Mouse (Mus musculus) MEL (cell line): ENCODE data around the gene Ubb. TPM values are rescaled to one million over a fixed set of nuclear protein-coding genes. Genes with fewer than 3 reads are reported as not detected.
A peak's percentile ranks its signal among the peaks of the same experiment; 100 is the strongest.

Experiments used
- DNase-seq: peaks from one replicate; pipeline ENCODE4 v3.0.0; 2011; ENCODE audit warnings: low read depth, low spot score
- H3K27ac ChIP-seq: 2 replicates; pipeline ENCODE4 v1.5.1; 2012; ENCODE audit warnings: low read depth, mild to moderate bottlenecking, control low read depth, low read length, moderate library complexity; ENCODE audit not compliant: control insufficient read depth
- H3K27me3 ChIP-seq, 2 experiments: fragments of 150-350 bp in 1 of 2; sonication (generic) in 1 of 2; 2 replicates each; pipeline ENCODE4 v1.6.1; 2012; ENCODE audit warnings: low read length in 2 of 2, mild to moderate bottlenecking in 2 of 2, improper control_type of control experiment in 1 of 2, moderate library complexity in 1 of 2; ENCODE audit not compliant: insufficient read depth in 2 of 2, control insufficient read depth in 1 of 2
- H3K36me3 ChIP-seq, 2 experiments: 2 replicates each; pipeline ENCODE4 v1.6.1; 2012 to 2014; ENCODE audit warnings: low read length in 2 of 2, improper control_type of control experiment in 1 of 2, inconsistent platforms in 1 of 2, mild to moderate bottlenecking in 1 of 2; ENCODE audit not compliant: insufficient read depth in 2 of 2, control insufficient read depth in 1 of 2
- H3K4me1 ChIP-seq, 2 experiments: fragments of 150-350 bp in 1 of 2; sonication (generic) in 1 of 2; 2 replicates each; pipeline ENCODE4 v1.6.1; 2012; ENCODE audit warnings: low read length in 2 of 2, improper control_type of control experiment in 1 of 2, mild to moderate bottlenecking in 1 of 2; ENCODE audit not compliant: insufficient read depth in 2 of 2, control insufficient read depth in 1 of 2
- H3K4me3 ChIP-seq, 2 experiments: fragments of 150-350 bp in 1 of 2; sonication (generic) in 1 of 2; 2 replicates each; pipeline ENCODE4 v1.5.1; 2012; ENCODE audit warnings: low read depth in 2 of 2, low read length in 2 of 2, mild to moderate bottlenecking in 2 of 2, moderate library complexity in 2 of 2, control low read depth in 1 of 2, improper control_type of control experiment in 1 of 2; ENCODE audit not compliant: control insufficient read depth in 1 of 2, insufficient read depth in 1 of 2
- H3K79me2 ChIP-seq: 2 replicates; pipeline ENCODE4 v1.6.1; 2012; ENCODE audit warnings: mild to moderate bottlenecking, low read length, moderate library complexity; ENCODE audit not compliant: control insufficient read depth, poor library complexity, insufficient read depth
- H3K9ac ChIP-seq: 2 replicates; pipeline ENCODE4 v1.6.1; 2012; ENCODE audit warnings: low read depth, mild to moderate bottlenecking, control low read depth, low read length, moderate library complexity; ENCODE audit not compliant: control insufficient read depth, poor library complexity, severe bottlenecking
- H3K9me3 ChIP-seq: fragments of 150-350 bp; sonication (generic); replicated peaks from 2 replicates; pipeline ENCODE4 v1.6.1; 2012; ENCODE audit warnings: mild to moderate bottlenecking, low read length, improper control_type of control experiment, moderate library complexity; ENCODE audit not compliant: insufficient read depth
- BHLHE40 ChIP-seq: IDR thresholded peaks from 2 replicates; pipeline ENCODE4 v1.6.1; 2012; ENCODE audit warnings: low read depth, mild to moderate bottlenecking, inconsistent platforms, low read length, improper control_type of control experiment, borderline replicate concordance
- CHD1 ChIP-seq: IDR thresholded peaks from 2 replicates; pipeline ENCODE4 v1.6.1; 2012; ENCODE audit warnings: low read depth, mild to moderate bottlenecking, inconsistent platforms, low read length, improper control_type of control experiment
- CTCF ChIP-seq, 3 experiments: IDR thresholded peaks in 2 of 3; conservative IDR thresholded peaks in 1 of 3; 2 replicates each; pipeline ENCODE4 v1.5.1; 2011 to 2012; ENCODE audit warnings: low read length in 3 of 3, low read depth in 2 of 3, mild to moderate bottlenecking in 2 of 3, improper control_type of control experiment in 1 of 3, inconsistent platforms in 1 of 3, mixed read lengths in 1 of 3, moderate library complexity in 1 of 3; ENCODE audit not compliant: control insufficient read depth in 1 of 3, insufficient read depth in 1 of 3, poor library complexity in 1 of 3, severe bottlenecking in 1 of 3
- E2F4 ChIP-seq: IDR thresholded peaks from 2 replicates; pipeline ENCODE4 v1.6.1; 2011; ENCODE audit warnings: low read depth, low read length, improper control_type of control experiment, borderline replicate concordance
- EP300 ChIP-seq, 2 experiments: IDR thresholded peaks; 2 replicates each; pipeline ENCODE4 v1.6.1; 2011; ENCODE audit warnings: improper control_type of control experiment in 2 of 2, low read length in 2 of 2, low read depth in 1 of 2, mild to moderate bottlenecking in 1 of 2
- ETS1 ChIP-seq: IDR thresholded peaks from 2 replicates; pipeline ENCODE4 v1.6.1; 2012; ENCODE audit warnings: low read depth, mild to moderate bottlenecking, inconsistent platforms, low read length, improper control_type of control experiment, moderate library complexity
- GABPA ChIP-seq: IDR thresholded peaks from 2 replicates; pipeline ENCODE4 v1.6.1; 2012; ENCODE audit warnings: low read depth, mild to moderate bottlenecking, inconsistent platforms, low read length, improper control_type of control experiment, moderate library complexity
- GATA1 ChIP-seq: IDR thresholded peaks from 2 replicates; pipeline ENCODE4 v1.6.1; 2011; ENCODE audit warnings: low read depth, low read length, improper control_type of control experiment
- JUND ChIP-seq: IDR thresholded peaks from 2 replicates; pipeline ENCODE4 v1.6.1; 2011; ENCODE audit warnings: low read depth, mild to moderate bottlenecking, improper control_type of control experiment, low read length
- KAT2A ChIP-seq: conservative IDR thresholded peaks from 2 replicates; pipeline ENCODE4 v1.6.1; 2012; ENCODE audit warnings: low read depth, low read length, improper control_type of control experiment, inconsistent platforms
- MAFK ChIP-seq: IDR thresholded peaks from 2 replicates; pipeline ENCODE4 v1.6.1; 2011; ENCODE audit warnings: low read depth, mild to moderate bottlenecking, low read length, improper control_type of control experiment, borderline replicate concordance
- MXI1 ChIP-seq: IDR thresholded peaks from 2 replicates; pipeline ENCODE4 v1.6.1; 2011; ENCODE audit warnings: mild to moderate bottlenecking, low read depth, low read length, improper control_type of control experiment
- MYB ChIP-seq: IDR thresholded peaks from 2 replicates; pipeline ENCODE4 v1.6.1; 2011; ENCODE audit warnings: mild to moderate bottlenecking, low read depth, low read length, improper control_type of control experiment
- MYC ChIP-seq: IDR thresholded peaks from 2 replicates; pipeline ENCODE4 v1.6.1; 2011; ENCODE audit warnings: low read depth, mild to moderate bottlenecking, low read length, improper control_type of control experiment, moderate library complexity
- POLR2A ChIP-seq, 2 experiments: IDR thresholded peaks; 2 replicates each; pipeline ENCODE4 v1.6.1; 2011 to 2012; ENCODE audit warnings: low read length in 2 of 2, mild to moderate bottlenecking in 2 of 2, control low read depth in 1 of 2, improper control_type of control experiment in 1 of 2, low read depth in 1 of 2, moderate library complexity in 1 of 2; ENCODE audit not compliant: control insufficient read depth in 1 of 2, insufficient read depth in 1 of 2, poor library complexity in 1 of 2
- POLR2AphosphoS2 ChIP-seq: IDR thresholded peaks from 2 replicates; pipeline ENCODE4 v1.6.1; 2011; ENCODE audit warnings: low read length, improper control_type of control experiment
- RAD21 ChIP-seq: IDR thresholded peaks from 2 replicates; pipeline ENCODE4 v1.6.1; 2011; ENCODE audit warnings: mild to moderate bottlenecking, low read depth, low read length, improper control_type of control experiment
- RCOR1 ChIP-seq: IDR thresholded peaks from 2 replicates; pipeline ENCODE4 v1.6.1; 2012; ENCODE audit warnings: low read depth, mild to moderate bottlenecking, inconsistent platforms, low read length, improper control_type of control experiment
- TAL1 ChIP-seq: IDR thresholded peaks from 2 replicates; pipeline ENCODE4 v1.6.1; 2012; ENCODE audit warnings: mild to moderate bottlenecking, inconsistent platforms, low read length, moderate library complexity, mixed read lengths
- TBP ChIP-seq: IDR thresholded peaks from 2 replicates; pipeline ENCODE4 v1.8.0; 2011; ENCODE audit warnings: low read depth, low read length, improper control_type of control experiment
- TCF12 ChIP-seq: IDR thresholded peaks from 2 replicates; pipeline ENCODE4 v1.6.1; 2014; ENCODE audit warnings: low read depth, mild to moderate bottlenecking, inconsistent platforms, low read length, improper control_type of control experiment, moderate library complexity
- ZKSCAN1 ChIP-seq: IDR thresholded peaks from 2 replicates; pipeline ENCODE4 v1.6.1; 2012; ENCODE audit warnings: low read depth, mild to moderate bottlenecking, inconsistent platforms, low read length, improper control_type of control experiment, moderate library complexity
- ZNF384 ChIP-seq: IDR thresholded peaks from 2 replicates; pipeline ENCODE4 v1.6.1; 2012; ENCODE audit warnings: low read depth, mild to moderate bottlenecking, inconsistent platforms, low read length, improper control_type of control experiment
- polyA plus RNA-seq, 2 experiments: library from polyadenylated mRNA; stranded (reverse) in 1 of 2; unstranded in 1 of 2; fragments of >175 nt in 1 of 2; fragments of >200 nt in 1 of 2; gene quantifications; 2 replicates each; pipeline versions ENCODE4 v1.2.1 to v1.2.4; 2012; ENCODE audit warnings: low replicate concordance in 2 of 2, low read depth in 1 of 2; ENCODE audit not compliant: insufficient read length in 2 of 2, insufficient read depth in 1 of 2, missing spikeins in 1 of 2
- total RNA-seq: library from RNA; depleted of rRNA; stranded (reverse); fragments of 300-350 nt; gene quantifications from 2 replicates; pipeline ENCODE4 v1.2.3, GENCODE M21; 2012

Gene Ubb
- total and polyA plus RNA-seq, 3 experiments, result 1,800 to 1,877 TPM; not detected in 1

DNA sequence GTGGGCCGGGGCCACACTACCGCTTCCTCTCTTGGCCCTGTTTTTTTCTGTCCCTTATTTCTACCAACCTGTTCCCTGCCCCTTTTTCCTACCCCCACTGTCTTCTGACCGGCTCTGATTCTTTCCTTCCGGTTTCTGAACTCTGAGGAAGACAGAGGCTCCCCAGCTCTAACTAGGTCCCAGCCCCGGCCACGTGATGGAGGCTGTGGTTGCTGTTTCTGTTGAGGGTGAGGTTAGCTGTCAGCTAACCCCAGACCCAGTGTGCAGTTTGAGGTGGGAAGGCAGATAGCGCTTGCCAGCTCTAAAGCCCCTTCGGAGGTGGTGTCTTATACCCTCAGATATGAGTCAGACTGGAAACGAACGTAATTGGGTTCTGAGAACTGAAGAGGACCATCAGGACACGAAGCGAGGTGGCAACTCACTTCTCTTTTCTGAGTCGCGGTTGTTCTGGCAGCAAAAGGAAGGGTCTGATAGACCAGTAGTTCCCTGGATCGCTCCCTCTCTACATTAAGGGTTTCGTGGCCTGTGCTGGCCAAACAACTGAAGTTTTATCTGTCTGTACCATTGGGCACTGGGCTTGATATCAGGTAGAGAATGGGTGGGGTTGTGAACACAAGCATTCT, 25.7 kb downstream of the Ubb start (continued):
- peak; percentile 73 for TF ChIP-seq TAL1
- peak; percentile 43 for TF ChIP-seq ETS1
- peak; percentile 77 for TF ChIP-seq TCF12
- TF ChIP-seq, all 39 proteins: peak for 19

DNA sequence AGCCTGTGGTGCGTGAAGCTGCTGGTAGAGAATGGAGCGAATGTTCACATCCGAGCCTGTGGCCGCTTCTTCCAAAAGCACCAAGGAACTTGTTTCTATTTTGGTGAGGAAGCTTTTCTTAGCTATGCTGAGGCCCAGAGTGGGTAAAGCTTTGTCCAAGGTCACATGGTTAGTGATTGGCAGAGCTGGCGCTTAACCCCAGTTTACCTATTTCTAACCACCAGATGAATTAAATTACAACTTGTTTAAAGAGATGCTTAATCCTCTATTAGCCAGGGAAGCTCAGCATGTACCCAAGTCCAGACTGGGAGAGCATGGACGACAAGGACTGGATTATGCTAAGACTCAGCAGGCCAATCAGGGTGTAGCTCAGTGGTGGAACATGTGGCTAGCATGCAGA, 32.1 kb downstream of the Ubb start:
- Histone ChIP-seq H3K36me3 (peaks cover 0 to 3% of the 10 kb centered on the region in 2 experiments; a peak in 3 of 4 replicates), H3K4me1 (no peaks in the 10 kb centered on the region), H3K27ac (no peak overlapping the region), H3K27me3 (no peaks in the 10 kb centered on the region), H3K9me3 (no peaks in the 10 kb centered on the region), H3K79me2 (no peaks in the 10 kb centered on the region), H3K4me3 (no peak overlapping the region), H3K9ac (no peak overlapping the region)
- DNase-seq, result no peak
- TF ChIP-seq CTCF (IDR thresholded peaks at IDR 0.05 in 2 of 3, conservative IDR thresholded peaks at IDR 0.05 in 1 of 3; ENCODE audit: control insufficient read depth in 1 of 3, insufficient read depth in 1 of 3, low read depth in 2 of 3, low read length in 3 of 3, poor library complexity in 1 of 3, severe bottlenecking in 1 of 3) (no peak), POLR2AphosphoS2 (no peak), MYC (no peak), RCOR1 (no peak), TBP (no peak), MXI1 (no peak), MYB (no peak), E2F4 (no peak), ETS1 (no peak), CHD1 (no peak), BHLHE40 (no peak), ZKSCAN1 (no peak)

DNA sequence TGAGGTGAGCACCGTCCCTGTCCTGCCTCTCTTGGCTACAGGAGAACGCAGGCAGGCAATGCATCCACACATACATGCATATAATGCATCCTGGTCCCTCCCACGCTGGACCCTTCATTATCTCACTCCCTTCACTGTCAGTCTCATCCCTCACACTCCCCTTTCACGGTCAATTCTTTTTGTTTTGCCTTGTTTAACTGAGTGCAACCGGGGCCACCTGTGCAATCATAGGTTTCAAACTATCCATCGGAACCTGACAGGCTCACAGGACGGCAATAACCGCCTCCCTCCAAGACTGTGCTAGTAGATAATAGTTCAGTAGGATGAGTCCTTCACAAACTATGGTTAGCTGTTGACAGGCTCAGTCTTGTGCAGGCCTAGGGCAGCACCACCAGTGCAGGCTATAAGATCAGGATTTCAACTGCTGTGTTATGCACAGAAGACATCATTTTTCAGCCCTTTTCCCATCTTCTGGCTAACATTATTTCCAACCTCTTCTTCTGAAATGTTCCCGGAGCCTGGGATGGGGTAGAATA, 33.8 kb downstream of the Ubb start:
- Histone ChIP-seq H3K36me3 (peaks cover 0 to 3% of the 10 kb centered on the region in 2 experiments; a peak in 3 of 4 replicates), H3K9ac (no peak overlapping the region), H3K4me3 (no peak overlapping the region), H3K27ac (no peak overlapping the region), H3K27me3 (no peaks in the 10 kb centered on the region), H3K79me2 (no peaks in the 10 kb centered on the region), H3K9me3 (no peaks in the 10 kb centered on the region), H3K4me1 (no peaks in the 10 kb centered on the region)
- DNase-seq, result no peak
- no peak for TF ChIP-seq KAT2A
- no peak for TF ChIP-seq GATA1
- TF ChIP-seq MXI1, result no peak
- TF ChIP-seq MAFK, result no peak
- TF ChIP-seq EP300 (IDR thresholded peaks at IDR 0.05; ENCODE audit: low read depth in 1 of 2, low read length in 2 of 2), result no peak
- no peak for TF ChIP-seq TBP
- TF ChIP-seq MYB, result no peak
- no peak for TF ChIP-seq ZNF384
- no peak for TF ChIP-seq ZKSCAN1
- no peak for TF ChIP-seq POLR2A (IDR thresholded peaks at IDR 0.05; ENCODE audit: control insufficient read depth in 1 of 2, insufficient read depth in 1 of 2, low read depth in 1 of 2, low read length in 2 of 2, poor library complexity in 1 of 2)
- TF ChIP-seq RCOR1, result no peak
- no peak for TF ChIP-seq GABPA
- TF ChIP-seq RAD21, result no peak
- TF ChIP-seq JUND, result no peak
- TF ChIP-seq, all 39 proteins: peak for 0
